ENCODE assay signal across 9 mouse cellular contexts in genomic region chr2:92140383-92140782, GRCm38 (mm10). TPM values are rescaled to one million over a fixed set of nuclear protein-coding genes. Genes with fewer than 3 reads are reported as not detected.
A peak's percentile ranks its signal among the peaks of the same experiment; 100 is the strongest.
DNase-seq lines count a peak whose midpoint lies in the region; ATAC-seq and TF ChIP-seq lines count a peak whose summit lies in the region.
"Had no signal": no experiment of that assay in that cellular context is flagged by ENCODE, and none has a peak within 500 bp of the region (broad histone marks: within the 10 kb centered on the region; RNA-seq: fewer than 3 reads in every experiment).

No protein-coding gene starts in this region.

- H3K9me3 ChIP-seq in kidney, embryonic 14.5 days (ENCODE audit: control insufficient read depth, low read length): no peaks in the 10 kb centered on the region
- no peaks in the 10 kb centered on the region for H3K9me3 ChIP-seq in hindbrain, embryonic 14.5 days (ENCODE audit: control insufficient read depth, low read length)
- no peaks in the 10 kb centered on the region for H3K9me3 ChIP-seq in neural tube, embryonic 12.5 days
- H3K9me3 ChIP-seq: liver, embryonic 13.5 days had no signal

- H3K27ac ChIP-seq in kidney, embryonic 14.5 days (ENCODE audit: low read depth, low read length): no peak overlapping the region
- H3K27ac ChIP-seq in hindbrain, embryonic 14.5 days: no peak overlapping the region
- H3K27ac ChIP-seq in neural tube, embryonic 12.5 days: no peak overlapping the region
- no peak overlapping the region for H3K27ac ChIP-seq in layer of hippocampus, adult 2 months
- H3K27ac ChIP-seq: liver, embryonic 13.5 days had no signal

- no peaks in the 10 kb centered on the region for H3K27me3 ChIP-seq in kidney, embryonic 14.5 days (ENCODE audit: control insufficient read depth, insufficient read depth, low read length)
- no peaks in the 10 kb centered on the region for H3K27me3 ChIP-seq in hindbrain, embryonic 14.5 days (ENCODE audit: control insufficient read depth, insufficient read depth, low read length)
- no peaks in the 10 kb centered on the region for H3K27me3 ChIP-seq in neural tube, embryonic 12.5 days (replicated peaks)

- TF ChIP-seq CTCF in layer of hippocampus, adult 2 months (conservative IDR thresholded peaks at IDR 0.05): no peak

- 0 out of 2 replicates have a peak overlapping the region, but pooled peaks have one; percentile 44 for H3K9ac ChIP-seq in kidney, embryonic 14.5 days (ENCODE audit: low read depth, low read length)
- H3K9ac ChIP-seq in hindbrain, embryonic 14.5 days: no peak overlapping the region
- H3K9ac ChIP-seq in neural tube, embryonic 12.5 days: no peak overlapping the region
- H3K9ac ChIP-seq: liver, embryonic 13.5 days had no signal

- no peaks in the 10 kb centered on the region for H3K36me3 ChIP-seq in kidney, embryonic 14.5 days (ENCODE audit: control insufficient read depth, insufficient read depth, low read length)
- no peaks in the 10 kb centered on the region for H3K36me3 ChIP-seq in hindbrain, embryonic 14.5 days (replicated peaks; ENCODE audit: control insufficient read depth, insufficient read depth)
- H3K36me3 ChIP-seq in neural tube, embryonic 12.5 days: no peaks in the 10 kb centered on the region
- H3K36me3 ChIP-seq: liver, embryonic 13.5 days had no signal

- no peak for DNase-seq in kidney, adult 9 months
- peak; percentile 32 for DNase-seq in embryo, embryonic 9.5 days (ENCODE audit: extremely low spot score)
- no peak for DNase-seq in hindbrain, embryonic 14.5 days (ENCODE audit: low spot score)
- DNase-seq in layer of hippocampus, adult 2 months (ENCODE audit: low spot score in 2 of 2): no peak
- DNase-seq in adrenal gland, postnatal 36 days: no peak
- DNase-seq in thymus, adult 18-20 months: no peak
- DNase-seq: liver, embryonic 13.5 days had no signal

- WGBS in kidney, embryonic 14.5 days: 12% methylated on average over 7 of the region's 7 CpGs
- 35% methylated on average over 7 of the region's 7 CpGs for WGBS in hindbrain, embryonic 14.5 days
- WGBS in neural tube, embryonic 12.5 days: 27% methylated on average over 7 of the region's 7 CpGs

- H3K4me1 ChIP-seq in kidney, embryonic 14.5 days (ENCODE audit: control insufficient read depth, insufficient read depth, low read length): no peaks in the 10 kb centered on the region
- peaks cover 5% of the 10 kb centered on the region; the same call in 1 of the 2 replicates for H3K4me1 ChIP-seq in hindbrain, embryonic 14.5 days (replicated peaks; ENCODE audit: control insufficient read depth, insufficient read depth, low read length)
- no peaks in the 10 kb centered on the region for H3K4me1 ChIP-seq in neural tube, embryonic 12.5 days
- H3K4me1 ChIP-seq: liver, embryonic 13.5 days had no signal

- H3K4me2 ChIP-seq in kidney, embryonic 14.5 days (replicated peaks; ENCODE audit: low read depth, low read length): peak overlapping the region; percentile 51
- peak overlapping the region; percentile 30; the same call in 1 of the 2 replicates for H3K4me2 ChIP-seq in hindbrain, embryonic 14.5 days (replicated peaks)
- H3K4me2 ChIP-seq in neural tube, embryonic 12.5 days (replicated peaks): peak overlapping the region; percentile 43

- ATAC-seq in kidney, embryonic 14.5 days (ENCODE audit: low FRiP score, low TSS enrichment): no peak
- ATAC-seq in hindbrain, embryonic 14.5 days (ENCODE audit: low FRiP score): no peak
- no peak for ATAC-seq in neural tube, embryonic 12.5 days (ENCODE audit: low FRiP score, low read depth)

- H3K4me3 ChIP-seq in kidney, embryonic 14.5 days (ENCODE audit: low read length): no peak overlapping the region
- no peak overlapping the region for H3K4me3 ChIP-seq in hindbrain, embryonic 14.5 days (replicated peaks; ENCODE audit: low read length)
- H3K4me3 ChIP-seq in neural tube, embryonic 12.5 days: no peak overlapping the region
- no peak overlapping the region for H3K4me3 ChIP-seq in layer of hippocampus, adult 2 months
- H3K4me3 ChIP-seq: liver, embryonic 13.5 days had no signal

RNA-seq across cellular contexts. Expression of gene Phf21a, which starts 47.5 kb away (rescaled TPM):
- 25.3 and 36.3 TPM in 2 replicates for polyA plus RNA-seq in kidney, embryonic 14.5 days (2014; fragmentation: Nextera tagmentation; extraction: Ambion mirVana)
- 29.6 and 32.2 TPM in 2 replicates for polyA plus RNA-seq in hindbrain, embryonic 14.5 days (2014; fragmentation: Nextera tagmentation; extraction: Ambion mirVana)
- polyA plus RNA-seq in neural tube, embryonic 12.5 days (2016; fragmentation: Nextera tagmentation; extraction: Ambion mirVana): 37.9 and 38.4 TPM in 2 replicates
- 100 to 1,000 TPM; 160 to 162 TPM for total RNA-seq in layer of hippocampus, adult 2 months (2021)
- total RNA-seq in adrenal gland, postnatal 36 days (2021): 10 to 100 TPM; 60.6 to 74.1 TPM
